Mouse (Mus musculus): ENCODE results near the gene Hsd3b5. TPM values are rescaled to one million over a fixed set of nuclear protein-coding genes. Genes with fewer than 3 reads are reported as not detected.

Gene Hsd3b5
- polyA plus RNA-seq (2012; rRNA removed) = not detected in 2 replicates

GRCm38 (mm10) chr3:98630152-98630551 is at the start of gene Hsd3b5:
Gene Hsd3b5, minus strand, starts transcription at chr3:98630252.

DNA sequence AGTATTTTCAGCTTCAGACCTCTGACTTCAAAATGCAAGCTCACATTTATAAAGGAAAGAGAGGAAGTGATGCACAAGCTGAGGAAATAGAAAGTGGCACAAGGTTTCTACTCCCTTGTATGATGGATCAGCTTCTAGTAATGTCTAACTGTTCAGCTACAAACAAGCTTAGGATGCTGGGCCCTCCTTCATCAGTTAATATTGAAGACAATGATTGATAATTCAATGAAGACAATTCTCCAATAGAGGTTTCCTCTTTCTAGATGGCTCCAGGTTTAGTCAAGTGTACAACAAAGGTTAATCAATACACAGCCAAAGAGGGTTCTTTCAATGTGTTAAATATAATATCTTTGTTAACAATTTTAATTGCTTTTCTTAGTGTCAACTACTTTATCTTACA is 41.3 kb downstream of the Hsd3b5 start, which contains the start of gene Gm10681:
TSS of gene Gm10681 (minus strand) at position 101 of the 400 bp plus-strand sequence.

Other genes with a start within 250 kb of the Hsd3b5 start
- gene Zfp697, start 247.8 kb downstream of the Hsd3b5 start, polyA plus RNA-seq (2012; rRNA removed) = 17.9 and 19.3 TPM in 2 replicates
- not detected in 2 replicates for gene Gm4450, start 173.1 kb downstream of the Hsd3b5 start, polyA plus RNA-seq (2012; rRNA removed)
- not detected in 2 replicates for gene Hsd3b4, start 119.7 kb downstream of the Hsd3b5 start, polyA plus RNA-seq (2012; rRNA removed)
- gene Gm10681, start 41.4 kb downstream of the Hsd3b5 start, polyA plus RNA-seq (2012; rRNA removed) = not detected in 2 replicates
- 0.07 and 0.08 TPM in 2 replicates for gene Hsd3b2, start 94.3 kb upstream of the Hsd3b5 start, polyA plus RNA-seq (2012; rRNA removed)
- not detected in 2 replicates for gene Hsd3b3, start 132.9 kb upstream of the Hsd3b5 start, polyA plus RNA-seq (2012; rRNA removed)
- not detected in 2 replicates for gene Hsd3b6, start 184.2 kb upstream of the Hsd3b5 start, polyA plus RNA-seq (2012; rRNA removed)
- not detected in 2 replicates for gene Hsd3b1, start 229.5 kb upstream of the Hsd3b5 start, polyA plus RNA-seq (2012; rRNA removed)